Mouse (Mus musculus) E14TG2a.4 (cell line): ENCODE measurements at regions not wholly inside any gene's neighbourhood (a gene's known extent, or its start where the extent isn't known, plus 50 kb on each side); places are given as distances from the start of the nearest gene placed in this dataset.

Experiments used
- H3K27me3 ChIP-seq: 2 replicates; pipeline ENCODE4 v1.6.1; 2014; ENCODE audit warnings: low read length, control low read depth; ENCODE audit not compliant: insufficient read depth
- H3K36me3 ChIP-seq: 2 replicates; pipeline ENCODE4 v1.6.1; 2014; ENCODE audit warnings: low read length, control low read depth; ENCODE audit not compliant: insufficient read depth
- H3K4me1 ChIP-seq: replicated peaks from 2 replicates; pipeline ENCODE4 v1.6.1; 2014; ENCODE audit warnings: low read depth, low read length, control low read depth
- H3K4me3 ChIP-seq: replicated peaks from 2 replicates; pipeline ENCODE4 v1.5.1; 2014; ENCODE audit warnings: mild to moderate bottlenecking, low read length
- H3K9me3 ChIP-seq: 2 replicates; pipeline ENCODE4 v1.6.1; 2014; ENCODE audit warnings: low read length, control low read depth
- CTCF ChIP-seq: conservative IDR thresholded peaks from 2 replicates; pipeline ENCODE4 v1.5.1; 2014; ENCODE audit warnings: low read length
- NANOG ChIP-seq: IDR thresholded peaks from 2 replicates; pipeline ENCODE4 v1.6.1; 2014; ENCODE audit warnings: borderline replicate concordance, low read length, mixed read lengths
- POU5F1 ChIP-seq: IDR thresholded peaks from 2 replicates; pipeline ENCODE4 v1.6.1; 2014; ENCODE audit warnings: low read length, borderline replicate concordance

DNA sequence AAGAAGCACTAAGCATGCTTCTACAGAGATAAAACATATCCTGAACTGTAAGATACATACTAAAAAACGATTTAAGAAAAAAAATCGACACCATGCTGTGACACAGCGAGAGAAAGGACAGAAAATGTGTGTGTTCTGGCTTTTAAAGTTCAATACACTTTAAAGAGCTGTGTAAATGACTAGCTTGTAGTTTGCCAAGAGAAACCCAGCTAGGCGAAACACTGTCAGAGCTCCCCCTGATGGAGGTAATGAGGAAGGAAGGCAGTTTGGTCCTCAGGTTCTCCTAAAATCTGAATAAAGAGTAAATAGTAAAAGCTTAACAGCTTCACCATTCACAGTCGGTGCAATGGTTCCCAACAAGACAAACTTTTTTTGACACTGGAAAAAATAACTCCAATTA is 67.1 kb upstream of the Gabrg2 start:
- Histone ChIP-seq H3K27me3 (no peaks in the 10 kb centered on the region), H3K9me3 (no peaks in the 10 kb centered on the region), H3K4me3 (no peak overlapping the region), H3K4me1 (no peaks in the 10 kb centered on the region), H3K36me3 (no peaks in the 10 kb centered on the region)
- TF ChIP-seq NANOG (no peak), CTCF (peak; percentile 48), POU5F1 (no peak)

DNA sequence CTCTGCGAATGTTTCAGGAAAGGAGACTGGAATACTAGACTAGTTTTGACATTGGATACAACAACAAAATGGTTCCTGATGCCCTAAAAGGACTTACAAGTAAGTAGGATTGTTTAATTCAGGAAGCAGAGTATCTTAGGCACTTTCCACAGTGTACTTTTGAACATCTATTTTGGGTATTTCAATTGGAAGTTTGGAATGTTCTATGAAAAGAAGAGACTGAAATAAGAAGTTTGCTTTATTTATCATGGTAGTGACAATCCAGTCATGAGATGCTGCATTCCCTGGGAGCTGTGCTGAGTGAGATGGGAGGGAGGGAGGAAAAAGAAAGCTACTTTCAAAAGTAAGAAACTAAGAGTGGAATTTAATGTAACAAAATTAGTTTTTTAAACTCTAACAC is 50.9 kb upstream of the Gabrg2 start:
- TF ChIP-seq POU5F1 (no peak), CTCF (no peak), NANOG (no peak)
- no peak overlapping the region for H3K4me3 ChIP-seq
- H3K27me3 ChIP-seq = no peaks in the 10 kb centered on the region
- H3K36me3 ChIP-seq = no peaks in the 10 kb centered on the region
- H3K4me1 ChIP-seq = no peaks in the 10 kb centered on the region
- no peaks in the 10 kb centered on the region for H3K9me3 ChIP-seq
